Mouse (Mus musculus): ENCODE data around the gene Rprd2. TPM values are rescaled to one million over a fixed set of nuclear protein-coding genes. Genes with fewer than 3 reads are reported as not detected.
A peak's percentile ranks its signal among the peaks of the same experiment; 100 is the strongest.

The Rprd2 gene
- polyA plus RNA-seq (2014; fragmentation: Nextera tagmentation; extraction: Ambion mirVana), result 23.5 and 24.9 TPM in 2 replicates

DNA sequence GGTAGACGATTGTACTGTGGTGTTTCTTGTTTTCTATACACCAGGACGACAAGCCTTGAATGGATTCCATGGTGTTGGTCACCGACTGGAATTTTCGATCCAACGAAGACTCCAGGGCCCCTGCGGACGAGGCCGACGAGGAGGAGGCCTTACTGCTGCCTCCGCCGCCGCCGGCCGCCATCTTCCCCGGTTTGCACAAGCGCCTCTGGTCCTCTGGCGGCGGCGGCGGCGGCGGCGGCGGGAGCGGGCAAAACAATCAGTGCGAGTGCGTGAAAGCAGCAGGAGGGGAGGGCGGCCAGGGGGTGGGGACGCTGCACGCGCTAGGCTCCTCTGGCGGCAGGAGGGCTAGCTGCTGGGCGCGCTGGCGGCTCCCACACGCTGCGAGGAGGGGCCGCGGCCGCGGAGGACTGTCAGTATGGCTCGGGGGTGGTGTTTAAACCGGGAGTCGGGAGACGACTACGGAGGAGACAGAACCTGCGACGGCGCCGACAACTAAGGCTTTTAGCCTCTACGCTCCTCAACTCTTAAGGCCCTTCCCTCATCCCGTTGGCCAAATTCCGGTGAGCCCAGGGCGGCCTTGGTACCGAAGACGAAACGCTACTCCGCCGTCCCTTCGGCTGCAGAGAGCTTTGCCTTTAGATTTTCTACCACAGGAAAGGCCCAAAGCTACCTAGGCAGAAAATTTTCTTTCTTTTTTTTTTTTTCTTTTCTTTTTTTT is at the start of gene Rprd2:
Gene Rprd2 (minus strand): TSS at position 293 of the 718 bp plus-strand sequence.
- Histone ChIP-seq H3K4me2 (ENCODE audit: low read depth, severe bottlenecking) (peak within 1 kb of the TSS; percentile 65), H3K27ac (replicated peaks; ENCODE audit: low read depth, low read length) (peak within 1 kb of the TSS; percentile 99), H3K27me3 (ENCODE audit: control insufficient read depth, insufficient read depth, low read length) (no peaks in the 10 kb centered on the region), H3K4me1 (ENCODE audit: control insufficient read depth, insufficient read depth, low read length) (0 out of 2 replicates have a peak, but pooled peaks cover 3% of the 10 kb centered on the region), H3K9ac (ENCODE audit: low read length) (peak within 1 kb of the TSS; percentile 98), H3K4me3 (ENCODE audit: low read depth, low read length) (peak within 1 kb of the TSS; percentile 77), H3K36me3 (ENCODE audit: control insufficient read depth, insufficient read depth, low read length) (no peaks in the 10 kb centered on the region), H3K9me3 (ENCODE audit: control insufficient read depth, low read length) (no peaks in the 10 kb centered on the region)
- DNase-seq (ENCODE audit: low spot score) (peak; percentile 86), ATAC-seq (ENCODE audit: insufficient number of reproducible peaks, low FRiP score, low TSS enrichment, low read depth) (peak; percentile 37; the same call in 1 of the 2 replicates)
- WGBS, result under 1% methylated on average over 59 of the region's 60 CpGs

DNA sequence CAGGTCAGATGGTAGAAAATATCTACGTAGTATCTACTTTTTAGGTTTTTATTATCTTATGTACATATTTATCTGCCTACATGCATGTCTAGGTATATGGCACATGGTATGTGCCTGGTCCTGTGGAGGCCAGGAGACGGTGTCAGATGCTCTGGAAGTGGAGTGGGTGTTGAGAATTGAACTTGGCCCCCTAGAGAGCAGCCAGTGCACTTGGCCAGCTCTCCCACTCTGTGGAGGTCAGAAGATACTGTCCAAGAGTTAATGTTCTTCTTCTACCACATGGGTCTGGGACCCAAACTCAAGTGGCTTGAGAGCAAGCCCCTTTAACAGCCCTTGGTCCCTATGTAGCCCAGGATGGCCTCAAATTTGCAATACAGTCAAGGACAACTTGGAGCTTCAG is 48.7 kb upstream of the Rprd2 start:
- DNase-seq (ENCODE audit: low spot score), result no peak
- Histone ChIP-seq H3K4me3 (ENCODE audit: low read depth, low read length) (no peak overlapping the region), H3K9ac (ENCODE audit: low read length) (no peak overlapping the region), H3K9me3 (ENCODE audit: control insufficient read depth, low read length) (no peaks in the 10 kb centered on the region), H3K27ac (replicated peaks; ENCODE audit: low read depth, low read length) (no peak overlapping the region), H3K4me1 (ENCODE audit: control insufficient read depth, insufficient read depth, low read length) (peaks cover 4% of the 10 kb centered on the region; the same call in 1 of the 2 replicates), H3K36me3 (ENCODE audit: control insufficient read depth, insufficient read depth, low read length) (peaks cover 9% of the 10 kb centered on the region), H3K4me2 (ENCODE audit: low read depth, severe bottlenecking) (no peak overlapping the region), H3K27me3 (ENCODE audit: control insufficient read depth, insufficient read depth, low read length) (no peaks in the 10 kb centered on the region)
- ATAC-seq (ENCODE audit: insufficient number of reproducible peaks, low FRiP score, low TSS enrichment, low read depth), result no peak
- 94% methylated on average over 2 of the region's 2 CpGs for WGBS

DNA sequence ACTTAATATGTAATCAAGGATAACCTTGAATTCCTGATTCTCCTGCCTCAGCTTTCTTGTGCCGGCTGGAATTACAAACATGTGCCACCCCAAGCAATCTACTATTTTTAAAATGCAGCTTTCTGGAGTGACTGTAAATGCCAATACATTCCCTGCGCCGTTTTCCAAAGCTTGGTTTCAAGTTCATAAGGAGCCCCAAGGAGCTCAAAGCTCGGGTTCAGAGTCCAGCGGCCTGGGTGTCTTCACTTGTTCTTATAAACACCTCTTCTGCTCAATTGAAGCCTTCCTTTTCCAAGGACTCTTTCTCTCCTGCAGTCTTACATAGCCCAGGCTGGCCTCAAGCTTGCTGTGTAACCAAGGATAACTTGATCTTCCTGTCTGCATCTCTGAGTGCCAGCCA is 47.4 kb upstream of the Rprd2 start:
- Histone ChIP-seq H3K4me3 (ENCODE audit: low read depth, low read length) (no peak overlapping the region), H3K9ac (ENCODE audit: low read length) (no peak overlapping the region), H3K36me3 (ENCODE audit: control insufficient read depth, insufficient read depth, low read length) (peaks cover 9% of the 10 kb centered on the region), H3K4me1 (ENCODE audit: control insufficient read depth, insufficient read depth, low read length) (no peaks in the 10 kb centered on the region), H3K4me2 (ENCODE audit: low read depth, severe bottlenecking) (no peak overlapping the region), H3K9me3 (ENCODE audit: control insufficient read depth, low read length) (no peaks in the 10 kb centered on the region), H3K27ac (replicated peaks; ENCODE audit: low read depth, low read length) (no peak overlapping the region), H3K27me3 (ENCODE audit: control insufficient read depth, insufficient read depth, low read length) (no peaks in the 10 kb centered on the region)
- DNase-seq (ENCODE audit: low spot score) (no peak), ATAC-seq (ENCODE audit: insufficient number of reproducible peaks, low FRiP score, low TSS enrichment, low read depth) (no peak)
- WGBS, result 86% methylated on average over 5 of the region's 5 CpGs

DNA sequence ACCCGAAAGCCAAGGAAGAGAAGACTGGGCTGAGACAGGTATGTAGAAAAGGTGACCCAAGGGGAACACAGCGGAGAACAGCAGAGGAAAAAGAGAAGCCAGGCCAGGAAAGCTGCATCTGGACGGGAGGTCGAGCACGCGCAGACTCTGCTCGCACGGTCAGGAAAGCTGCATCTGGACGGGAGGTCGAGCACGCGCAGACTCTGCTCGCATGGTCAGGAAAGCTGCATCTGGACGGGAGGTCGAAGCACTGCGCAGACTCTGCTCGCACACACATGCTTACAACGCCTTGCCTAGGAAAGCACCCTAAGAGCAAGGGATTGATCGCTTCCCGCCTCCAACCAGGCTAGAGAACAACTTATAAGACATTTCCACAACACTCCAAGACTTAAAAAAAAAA is 46.9 kb upstream of the Rprd2 start:
- H3K9ac ChIP-seq (ENCODE audit: low read length), result no peak overlapping the region
- H3K27ac ChIP-seq (replicated peaks; ENCODE audit: low read depth, low read length), result no peak overlapping the region
- ATAC-seq (ENCODE audit: insufficient number of reproducible peaks, low FRiP score, low TSS enrichment, low read depth) (no peak), DNase-seq (ENCODE audit: low spot score) (no peak)
- H3K9me3 ChIP-seq (ENCODE audit: control insufficient read depth, low read length), result no peaks in the 10 kb centered on the region
- peaks cover 9% of the 10 kb centered on the region for H3K36me3 ChIP-seq (ENCODE audit: control insufficient read depth, insufficient read depth, low read length)
- no peak overlapping the region for H3K4me2 ChIP-seq (ENCODE audit: low read depth, severe bottlenecking)
- no peak overlapping the region for H3K4me3 ChIP-seq (ENCODE audit: low read depth, low read length)
- H3K27me3 ChIP-seq (ENCODE audit: control insufficient read depth, insufficient read depth, low read length), result no peaks in the 10 kb centered on the region
- 87% methylated on average over 20 of the region's 20 CpGs for WGBS
- H3K4me1 ChIP-seq (ENCODE audit: control insufficient read depth, insufficient read depth, low read length), result no peaks in the 10 kb centered on the region

DNA sequence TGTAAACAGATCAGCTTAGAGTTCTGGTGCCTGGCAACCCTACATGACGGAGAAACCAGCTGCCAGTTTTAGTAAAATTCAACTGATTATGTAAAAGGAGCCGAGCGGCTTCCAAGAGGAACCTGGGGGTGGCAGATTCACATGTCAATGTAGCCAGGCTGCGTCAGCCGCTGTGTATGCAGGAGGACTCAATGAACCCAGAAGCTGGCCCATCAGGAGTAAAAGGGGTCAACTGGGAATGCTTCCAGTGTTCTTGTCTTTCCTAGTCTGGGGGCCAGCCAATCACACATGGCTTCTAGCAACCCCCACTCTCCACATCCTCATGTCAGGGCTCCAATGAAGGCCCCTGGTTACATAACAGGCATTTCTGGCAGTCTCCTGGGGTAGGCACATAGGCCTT is 46.4 kb upstream of the Rprd2 start:
- 77% methylated on average over 5 of the region's 5 CpGs for WGBS
- no peak for DNase-seq (ENCODE audit: low spot score)
- Histone ChIP-seq H3K9me3 (ENCODE audit: control insufficient read depth, low read length) (no peaks in the 10 kb centered on the region), H3K4me1 (ENCODE audit: control insufficient read depth, insufficient read depth, low read length) (no peaks in the 10 kb centered on the region), H3K36me3 (ENCODE audit: control insufficient read depth, insufficient read depth, low read length) (peaks cover 9% of the 10 kb centered on the region), H3K27me3 (ENCODE audit: control insufficient read depth, insufficient read depth, low read length) (no peaks in the 10 kb centered on the region), H3K4me2 (ENCODE audit: low read depth, severe bottlenecking) (no peak overlapping the region), H3K4me3 (ENCODE audit: low read depth, low read length) (no peak overlapping the region), H3K9ac (ENCODE audit: low read length) (no peak overlapping the region), H3K27ac (replicated peaks; ENCODE audit: low read depth, low read length) (no peak overlapping the region)
- ATAC-seq (ENCODE audit: insufficient number of reproducible peaks, low FRiP score, low TSS enrichment, low read depth), result no peak

DNA sequence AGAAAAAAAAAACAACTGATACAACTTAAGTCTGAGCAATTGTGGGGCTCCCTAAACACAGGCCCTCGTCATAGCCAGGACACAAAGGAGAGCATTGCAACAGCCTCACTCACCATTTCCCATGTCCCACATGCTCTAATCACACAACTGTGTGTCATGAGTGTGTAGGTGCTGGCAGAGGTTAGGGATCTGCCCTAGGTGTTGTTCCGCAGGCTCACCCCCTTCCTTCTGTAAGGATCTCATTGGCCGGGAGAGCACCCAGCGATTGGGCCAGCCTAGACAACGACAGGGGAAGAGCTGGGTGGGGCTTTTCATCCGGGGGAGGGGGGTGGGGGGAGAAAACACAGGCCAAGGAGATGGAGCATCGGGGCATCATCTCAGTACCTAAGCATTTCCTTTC is 44.9 kb upstream of the Rprd2 start:
- 84% methylated on average over 7 of the region's 7 CpGs for WGBS
- Histone ChIP-seq H3K9me3 (ENCODE audit: control insufficient read depth, low read length) (no peaks in the 10 kb centered on the region), H3K4me1 (ENCODE audit: control insufficient read depth, insufficient read depth, low read length) (no peaks in the 10 kb centered on the region), H3K9ac (ENCODE audit: low read length) (no peak overlapping the region), H3K4me2 (ENCODE audit: low read depth, severe bottlenecking) (no peak overlapping the region), H3K27ac (replicated peaks; ENCODE audit: low read depth, low read length) (no peak overlapping the region), H3K36me3 (ENCODE audit: control insufficient read depth, insufficient read depth, low read length) (peaks cover 9% of the 10 kb centered on the region), H3K27me3 (ENCODE audit: control insufficient read depth, insufficient read depth, low read length) (no peaks in the 10 kb centered on the region), H3K4me3 (ENCODE audit: low read depth, low read length) (no peak overlapping the region)
- DNase-seq (ENCODE audit: low spot score), result no peak
- no peak for ATAC-seq (ENCODE audit: insufficient number of reproducible peaks, low FRiP score, low TSS enrichment, low read depth)

DNA sequence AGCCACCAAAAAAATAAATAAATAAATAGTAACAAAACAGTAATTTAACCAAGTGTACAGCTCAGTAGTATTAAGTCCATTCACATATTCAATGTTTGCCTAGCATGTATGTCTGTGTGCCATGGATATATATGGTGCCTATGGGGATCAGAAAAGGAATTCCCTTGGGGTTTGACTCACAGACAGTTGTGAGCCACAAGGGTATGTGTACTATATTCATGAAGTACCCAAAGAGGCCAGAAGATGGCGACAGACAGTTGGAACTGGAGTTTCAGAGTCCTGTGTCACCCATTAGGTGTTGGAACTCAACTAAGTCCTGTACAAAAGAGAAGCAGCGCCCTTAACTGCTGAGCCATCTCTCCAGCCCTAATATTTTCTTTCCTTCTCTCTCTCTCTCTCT is 43.1 kb upstream of the Rprd2 start:
- no peak overlapping the region for H3K27ac ChIP-seq (replicated peaks; ENCODE audit: low read depth, low read length)
- ATAC-seq (ENCODE audit: insufficient number of reproducible peaks, low FRiP score, low TSS enrichment, low read depth), result peak; percentile 31; the same call in 1 of the 2 replicates
- H3K4me2 ChIP-seq (ENCODE audit: low read depth, severe bottlenecking), result no peak overlapping the region
- H3K27me3 ChIP-seq (ENCODE audit: control insufficient read depth, insufficient read depth, low read length), result no peaks in the 10 kb centered on the region
- no peaks in the 10 kb centered on the region for H3K4me1 ChIP-seq (ENCODE audit: control insufficient read depth, insufficient read depth, low read length)
- peaks cover 3% of the 10 kb centered on the region; the same call in 1 of the 2 replicates for H3K36me3 ChIP-seq (ENCODE audit: control insufficient read depth, insufficient read depth, low read length)
- WGBS, result 36% methylated on average over 2 of the region's 2 CpGs
- no peaks in the 10 kb centered on the region for H3K9me3 ChIP-seq (ENCODE audit: control insufficient read depth, low read length)
- no peak overlapping the region for H3K4me3 ChIP-seq (ENCODE audit: low read depth, low read length)
- no peak overlapping the region for H3K9ac ChIP-seq (ENCODE audit: low read length)
- peak; percentile 70 for DNase-seq (ENCODE audit: low spot score)

DNA sequence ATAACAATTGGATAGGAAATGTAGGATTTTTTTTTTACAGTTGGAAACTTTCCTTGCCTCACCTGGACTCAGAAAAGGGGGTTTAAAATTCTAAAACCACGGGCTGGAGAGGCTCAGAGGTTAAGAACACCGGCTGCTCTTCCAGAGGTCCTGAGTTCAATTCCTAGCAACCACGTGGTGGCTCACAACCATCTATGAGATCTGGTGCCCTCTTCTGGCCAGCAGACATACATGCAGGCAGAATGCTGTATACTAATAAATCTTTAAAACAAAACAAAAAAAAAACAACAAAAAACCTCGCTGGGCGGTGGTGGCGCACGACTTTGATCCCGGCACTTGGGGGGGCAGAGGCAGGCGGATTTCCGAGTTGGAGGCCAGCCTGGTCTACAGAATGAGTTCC is 42.6 kb upstream of the Rprd2 start:
- no peaks in the 10 kb centered on the region for H3K4me1 ChIP-seq (ENCODE audit: control insufficient read depth, insufficient read depth, low read length)
- H3K9me3 ChIP-seq (ENCODE audit: control insufficient read depth, low read length), result no peaks in the 10 kb centered on the region
- H3K9ac ChIP-seq (ENCODE audit: low read length), result no peak overlapping the region
- no peak overlapping the region for H3K4me3 ChIP-seq (ENCODE audit: low read depth, low read length)
- 73% methylated on average over 10 of the region's 10 CpGs for WGBS
- peaks cover 3% of the 10 kb centered on the region; the same call in 1 of the 2 replicates for H3K36me3 ChIP-seq (ENCODE audit: control insufficient read depth, insufficient read depth, low read length)
- no peak for DNase-seq (ENCODE audit: low spot score)
- ATAC-seq (ENCODE audit: insufficient number of reproducible peaks, low FRiP score, low TSS enrichment, low read depth), result no peak
- H3K27me3 ChIP-seq (ENCODE audit: control insufficient read depth, insufficient read depth, low read length), result no peaks in the 10 kb centered on the region
- H3K4me2 ChIP-seq (ENCODE audit: low read depth, severe bottlenecking), result no peak overlapping the region
- H3K27ac ChIP-seq (replicated peaks; ENCODE audit: low read depth, low read length), result no peak overlapping the region
